Mouse (Mus musculus) common myeloid progenitor, adult 5-6 weeks (primary cell): Measurements from ENCODE around the gene Snx21. TPM values are rescaled to one million over a fixed set of nuclear protein-coding genes. Genes with fewer than 3 reads are reported as not detected.

Source experiments
- ATAC-seq: replicated peaks from 2 replicates; pipeline ENCODE4 v1.8.0; 2016; ENCODE audit warnings: low read depth, mild to moderate bottlenecking, moderate TSS enrichment, inconsistent platforms; ENCODE audit not compliant: poor library complexity, severe bottlenecking
- total RNA-seq: library from RNA; stranded (forward); fragments of 200-1000, 187-1606 nt; gene quantifications from 2 replicates; pipeline ENCODE4 v1.2.3, GENCODE M21; 2017

Snx21 gene
- total RNA-seq, 1 experiment from 2014 or later = 0.23 TPM

- ATAC-seq = peak; percentile 63
Observed at GRCm38 (mm10) chr2:164823181-164823585, 37.6 kb downstream of the Snx21 start.

GRCm38 (mm10) chr2:164823969-164824368 is 38.3 kb downstream of the Snx21 start:
- no peak for ATAC-seq

- no peak for ATAC-seq
Observed at GRCm38 (mm10) chr2:164825521-164825920, 39.9 kb downstream of the Snx21 start.

- ATAC-seq = no peak
Observed at GRCm38 (mm10) chr2:164827146-164827850, 41.7 kb downstream of the Snx21 start.

- no peak for ATAC-seq
Observed at GRCm38 (mm10) chr2:164828437-164828836, 42.8 kb downstream of the Snx21 start, which contains the start of gene Spata25. Spata25 (minus strand) TSS chr2:164828537.

- ATAC-seq = no peak
Observed at GRCm38 (mm10) chr2:164829090-164829489, 43.5 kb downstream of the Snx21 start.

- ATAC-seq = no peak
Observed at GRCm38 (mm10) chr2:164831029-164831428, 45.4 kb downstream of the Snx21 start.

GRCm38 (mm10) chr2:164832032-164832747 is 46.6 kb downstream of the Snx21 start:
- no peak for ATAC-seq

GRCm38 (mm10) chr2:164832748-164833301 is 47.2 kb downstream of the Snx21 start, which contains the start of gene Ctsa:
Ctsa (plus strand) TSS chr2:164832873.
- ATAC-seq = peak; percentile 80

- ATAC-seq = peak; percentile 48
Observed at GRCm38 (mm10) chr2:164833314-164833959, 47.8 kb downstream of the Snx21 start, which contains the start of gene Neurl2. Neurl2 (minus strand) TSS chr2:164833456.

- ATAC-seq = 0 out of 2 replicates have a peak, but pooled peaks have one; percentile 20
Observed at GRCm38 (mm10) chr2:164834531-164834930, 48.9 kb downstream of the Snx21 start.

GRCm38 (mm10) chr2:164835164-164835563 is 49.5 kb downstream of the Snx21 start:
- ATAC-seq = no peak

Other genes starting within 250 kb of the Snx21 start
- not detected in 2 replicates for gene Wfdc2, start 223.4 kb upstream of the Snx21 start, total RNA-seq
- not detected in 2 replicates for gene Spint3, start 212.4 kb upstream of the Snx21 start, total RNA-seq
- gene Wfdc6a, start 200.4 kb upstream of the Snx21 start, total RNA-seq = not detected in 2 replicates
- gene Eppin, start 192.2 kb upstream of the Snx21 start, total RNA-seq = not detected in 2 replicates
- gene Wfdc6b, start 172.3 kb upstream of the Snx21 start, total RNA-seq = not detected in 2 replicates
- gene Wfdc8, start 172.2 kb upstream of the Snx21 start, total RNA-seq = not detected in 2 replicates
- not detected in 2 replicates for gene Wfdc16, start 147.0 kb upstream of the Snx21 start, total RNA-seq
- not detected in 2 replicates for gene Wfdc10, start 129.8 kb upstream of the Snx21 start, total RNA-seq
- gene Wfdc9, start 129.2 kb upstream of the Snx21 start, total RNA-seq = not detected in 2 replicates
- not detected in 2 replicates for gene Wfdc11, start 111.7 kb upstream of the Snx21 start, total RNA-seq
- not detected in 2 replicates for gene Wfdc13, start 100.7 kb upstream of the Snx21 start, total RNA-seq
- gene Spint4, start 87.3 kb upstream of the Snx21 start, total RNA-seq = not detected in 2 replicates
- gene Spint5, start 70.5 kb upstream of the Snx21 start, total RNA-seq = not detected in 2 replicates
- 1.1 TPM in 1 of 2 replicates, not detected in the other for gene Wfdc3, start 39.9 kb upstream of the Snx21 start, total RNA-seq
- gene Dnttip1, start 39.8 kb upstream of the Snx21 start, total RNA-seq = 26.7 and 29.6 TPM in 2 replicates
- gene Ube2c, start 15.9 kb upstream of the Snx21 start, total RNA-seq = 153 and 159 TPM in 2 replicates
- not detected in 2 replicates for gene Tnnc2, start 5.9 kb upstream of the Snx21 start, total RNA-seq
- 14.0 and 14.8 TPM in 2 replicates for gene Acot8, start 19.1 kb downstream of the Snx21 start, total RNA-seq
- gene Zswim3, start 19.3 kb downstream of the Snx21 start, total RNA-seq = 3.0 and 3.7 TPM in 2 replicates
- 3.5 and 5.4 TPM in 2 replicates for gene Zswim1, start 36.9 kb downstream of the Snx21 start, total RNA-seq
- gene Spata25, start 42.7 kb downstream of the Snx21 start, total RNA-seq = not detected in 2 replicates
- 44.4 and 51.1 TPM in 2 replicates for gene Ctsa, start 47.0 kb downstream of the Snx21 start, total RNA-seq
- gene Neurl2, start 47.6 kb downstream of the Snx21 start, total RNA-seq = 0.55 and 0.87 TPM in 2 replicates
- gene Pltp, start 71.9 kb downstream of the Snx21 start, total RNA-seq = not detected in 2 replicates
- gene Pcif1, start 93.5 kb downstream of the Snx21 start, total RNA-seq = 18.8 and 19.2 TPM in 2 replicates
- gene Zfp335, start 125.9 kb downstream of the Snx21 start, total RNA-seq = 6.2 and 7.6 TPM in 2 replicates
- gene Mmp9, start 155.0 kb downstream of the Snx21 start, total RNA-seq = 1.0 and 1.1 TPM in 2 replicates
- gene Slc12a5, start 175.0 kb downstream of the Snx21 start, total RNA-seq = 4.2 TPM in 1 of 2 replicates, not detected in the other
- 43.5 and 44.9 TPM in 2 replicates for gene Ncoa5, start 249.0 kb downstream of the Snx21 start, total RNA-seq